Mouse (Mus musculus) spleen, postnatal 36 days (tissue): ENCODE data around the gene Adtrp.

Experiments
- DNase-seq, 2 experiments: peaks; one replicate each; pipeline ENCODE4 v3.0.0; 2022; ENCODE audit warnings: low spot score in 2 of 2, mixed read lengths in 1 of 2

Gene Adtrp

GRCm38 (mm10) chr13:41847516-41848126, at the start of gene Adtrp:
Adtrp (minus strand) TSS chr13:41847684.
- DNase-seq = no peak

DNA sequence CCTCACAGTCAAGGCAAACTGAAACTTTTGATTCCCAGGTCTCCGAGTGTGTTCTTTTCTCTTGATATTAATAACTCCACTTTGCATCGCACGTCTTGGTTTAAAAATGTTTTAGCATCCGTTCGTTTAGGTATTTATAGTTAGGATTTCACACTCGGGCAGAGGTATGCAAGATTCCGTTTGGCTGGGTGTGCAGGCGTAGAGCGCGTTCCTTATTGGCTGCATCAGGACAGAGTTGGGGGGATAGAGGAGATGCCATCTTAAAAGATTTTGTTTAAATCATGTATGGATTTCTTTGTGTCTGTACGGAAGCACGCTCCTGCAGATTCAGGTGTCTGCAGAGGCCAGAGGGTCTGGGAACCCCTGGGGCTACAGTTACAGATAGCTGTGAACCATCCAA, 44.5 kb upstream of the Adtrp start:
- DNase-seq = no peak

- DNase-seq = no peak
Measured at GRCm38 (mm10) chr13:41890618-41891017, 43.1 kb upstream of the Adtrp start.

DNA sequence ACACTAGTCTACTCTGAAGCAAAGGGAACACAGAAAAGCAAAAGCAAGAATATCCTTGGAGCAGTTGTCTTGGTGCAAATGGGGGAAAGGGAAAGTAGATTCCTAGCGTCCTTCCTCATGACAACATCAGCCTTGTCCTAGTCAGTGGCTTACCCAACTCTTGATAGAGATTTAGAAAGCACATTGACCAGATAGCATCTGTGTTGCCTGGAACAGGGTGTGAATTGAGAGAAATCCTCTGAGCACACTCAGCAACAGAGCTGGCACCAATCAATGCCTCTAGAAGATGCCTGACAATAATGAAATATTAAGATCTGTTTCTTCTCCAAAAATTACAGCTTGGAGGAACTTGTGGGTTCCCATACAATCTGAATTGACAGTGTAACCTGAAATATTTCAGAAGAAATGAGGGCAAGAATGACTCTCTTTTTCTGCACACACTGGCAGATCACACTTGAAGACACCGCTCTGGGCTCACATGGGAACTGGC, 42.7 kb upstream of the Adtrp start:
- DNase-seq = no peak

GRCm38 (mm10) chr13:41888644-41889043, 41.2 kb upstream of the Adtrp start:
- DNase-seq = no peak

GRCm38 (mm10) chr13:41886120-41886519, 38.6 kb upstream of the Adtrp start:
- DNase-seq = no peak

GRCm38 (mm10) chr13:41883665-41884291, 36.3 kb upstream of the Adtrp start:
- peak; percentile 74 for DNase-seq

- DNase-seq = no peak
Measured at GRCm38 (mm10) chr13:41881201-41881600, 33.7 kb upstream of the Adtrp start.

DNA sequence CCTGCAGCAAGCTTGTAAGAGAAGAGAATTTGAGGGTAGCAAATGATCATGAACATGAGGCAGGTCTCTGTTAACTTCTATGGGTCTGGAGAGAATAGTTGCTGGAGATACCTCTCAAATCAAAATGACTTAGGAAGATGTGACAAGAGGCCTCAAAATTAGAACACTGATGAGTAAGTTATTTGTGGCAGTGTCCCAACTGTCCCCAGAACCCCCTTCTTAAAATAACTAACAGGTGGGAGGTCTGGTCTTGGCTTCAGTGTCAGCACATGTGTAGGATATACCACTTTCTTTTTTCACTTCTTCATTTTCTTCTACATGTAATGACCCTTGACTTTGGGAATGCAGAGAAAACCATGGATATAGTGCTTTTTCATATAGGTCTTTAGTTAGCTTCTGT, 33.0 kb upstream of the Adtrp start:
- no peak for DNase-seq

DNA sequence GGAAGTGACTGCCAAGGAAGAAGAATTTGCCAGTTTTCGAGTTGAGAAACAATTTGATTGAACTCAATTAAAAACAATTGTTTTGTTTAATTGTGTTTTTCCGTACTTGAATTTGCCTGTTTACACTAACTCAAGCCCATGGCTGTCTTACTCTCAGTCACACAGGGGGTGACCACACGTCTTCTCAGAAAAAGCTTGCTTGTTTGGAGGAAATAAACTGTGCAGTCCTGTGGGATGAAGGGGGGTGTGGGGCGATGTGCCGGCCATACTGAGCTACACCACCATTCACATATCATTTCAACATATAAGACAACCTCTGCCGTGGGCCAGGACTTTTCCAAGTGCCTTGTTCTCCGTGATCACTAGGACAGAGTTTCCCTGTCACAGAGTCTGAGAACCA, 25.2 kb upstream of the Adtrp start:
- no peak for DNase-seq

DNA sequence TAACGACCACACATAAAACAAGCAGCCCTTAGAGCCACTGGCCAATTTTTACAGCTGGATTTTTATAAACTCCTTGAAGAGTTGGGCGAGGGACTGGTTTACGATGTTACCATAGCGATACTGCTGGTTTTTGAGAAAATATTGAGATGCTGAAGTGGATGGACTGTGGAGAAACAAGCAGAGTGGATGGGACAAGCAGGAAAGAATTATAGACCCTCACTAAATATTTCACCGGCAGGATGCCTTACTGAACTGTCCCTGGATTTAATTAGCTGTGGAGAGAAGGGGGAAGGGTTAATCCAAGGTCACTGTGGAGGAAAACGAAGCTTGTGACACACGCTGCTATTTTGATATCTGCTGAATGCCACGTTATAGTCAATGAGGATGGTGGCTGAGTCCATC, 24.7 kb upstream of the Adtrp start:
- no peak for DNase-seq

- DNase-seq = no peak
Measured at GRCm38 (mm10) chr13:41867533-41867932, 20.0 kb upstream of the Adtrp start.

DNA sequence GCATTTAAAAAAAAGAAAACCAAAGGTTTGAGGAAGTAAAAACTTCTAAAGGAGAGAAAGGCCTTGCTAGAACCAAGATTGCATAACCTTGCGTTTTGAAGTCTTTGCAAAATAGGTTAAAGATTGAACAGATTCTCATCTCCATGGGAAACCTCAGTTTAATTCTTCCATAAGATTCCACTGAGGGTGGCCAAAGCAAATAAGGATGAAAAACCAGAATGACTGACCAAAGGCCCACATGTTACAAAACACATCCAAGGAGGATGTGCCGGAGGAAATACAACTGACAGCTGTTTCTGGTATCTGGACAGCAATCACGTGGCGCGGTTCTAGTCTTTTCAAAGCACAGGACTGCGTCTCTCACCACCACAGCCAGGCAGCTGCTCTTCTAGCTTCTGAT, 18.1 kb upstream of the Adtrp start:
- DNase-seq = peak in 1 of 2 experiments; percentile 5

- no peak for DNase-seq
Measured at GRCm38 (mm10) chr13:41865071-41865470, 17.6 kb upstream of the Adtrp start.

DNA sequence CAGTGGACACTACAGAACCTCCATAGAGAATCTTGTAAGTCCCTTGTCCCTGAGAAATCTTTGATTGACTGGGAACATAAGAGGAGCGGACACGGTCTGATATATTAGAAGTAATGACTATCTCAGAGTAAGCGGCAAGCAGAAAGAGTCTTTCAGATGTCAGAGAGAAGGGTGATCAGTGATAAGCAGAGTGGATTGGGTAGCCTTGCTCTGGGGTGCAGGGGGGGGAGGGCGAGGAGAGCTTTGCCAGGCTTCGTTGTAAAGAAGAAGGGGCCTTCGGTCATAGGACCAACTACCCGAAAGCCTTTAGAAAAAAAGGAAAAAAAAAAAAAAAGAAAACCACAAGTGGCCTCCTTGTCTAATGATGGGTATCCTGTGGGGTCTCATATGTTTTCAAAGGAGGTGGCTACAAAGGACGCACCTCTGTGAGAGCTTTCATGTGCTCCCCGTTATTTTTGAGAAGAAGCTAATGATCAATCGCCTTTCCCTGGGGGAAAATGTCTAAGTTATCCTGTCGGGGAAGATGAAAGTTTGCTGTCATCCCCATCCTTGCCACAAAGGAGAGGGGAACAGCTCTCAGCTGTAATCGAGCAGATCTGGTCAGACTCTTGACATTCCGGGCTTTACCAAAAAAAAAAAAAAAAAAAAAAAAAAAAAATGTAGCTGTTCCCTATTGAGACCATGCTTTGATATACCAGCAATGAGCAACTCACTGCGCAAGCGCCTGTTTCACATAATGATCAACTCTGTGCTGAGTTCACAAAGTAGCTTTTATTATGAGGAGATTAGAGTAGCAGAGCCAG, 13.3 kb upstream of the Adtrp start:
- DNase-seq = no peak

DNA sequence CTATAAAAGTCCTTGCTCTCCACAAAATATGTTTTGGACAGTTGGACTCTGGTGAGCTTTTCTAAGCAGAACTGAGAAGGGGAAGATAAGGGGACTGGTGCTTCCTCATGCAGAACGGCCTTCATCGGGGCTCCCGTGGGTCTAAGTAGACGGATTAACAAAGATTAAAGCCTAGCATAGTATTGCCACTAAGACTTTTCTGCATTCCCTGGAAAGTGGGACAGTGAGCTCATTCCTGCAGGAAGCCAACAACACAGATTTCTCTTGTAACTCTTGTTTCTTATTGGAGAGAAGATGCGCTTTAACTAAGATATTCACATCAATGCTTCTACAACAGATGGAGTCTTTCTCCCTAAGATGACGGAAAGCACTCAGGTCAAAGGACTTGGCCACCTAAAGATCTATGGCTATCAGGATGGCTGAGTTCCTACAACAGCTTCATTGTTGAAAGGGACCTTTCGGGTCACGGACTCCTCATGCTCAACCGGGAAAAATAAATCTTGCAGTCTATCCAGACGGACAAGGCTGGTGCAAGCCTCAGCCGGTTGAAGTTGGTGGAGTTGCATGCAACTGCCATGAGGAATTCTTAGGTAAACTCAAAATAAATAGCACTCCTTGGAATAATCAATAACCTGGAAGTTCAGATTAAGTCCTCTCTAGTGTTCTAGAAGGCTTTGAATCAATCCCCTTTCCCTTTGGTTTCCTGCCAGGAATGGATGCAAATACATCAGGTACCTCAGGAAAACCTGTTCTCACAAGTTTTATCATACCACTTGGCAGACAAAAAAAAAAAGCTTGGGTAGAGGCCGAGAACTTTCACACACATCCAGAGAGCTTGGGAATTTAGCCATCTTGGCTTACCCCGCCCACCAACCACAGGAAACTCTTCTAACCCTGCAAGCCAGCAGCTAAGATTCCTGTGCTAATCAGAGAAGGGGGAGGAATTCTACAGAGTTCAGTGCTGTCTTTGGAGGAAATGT, 8.0 kb upstream of the Adtrp start:
- peak; percentile 36 to 47 for DNase-seq

- DNase-seq = no peak
Measured at GRCm38 (mm10) chr13:41850727-41851378, 3.4 kb upstream of the Adtrp start.

DNA sequence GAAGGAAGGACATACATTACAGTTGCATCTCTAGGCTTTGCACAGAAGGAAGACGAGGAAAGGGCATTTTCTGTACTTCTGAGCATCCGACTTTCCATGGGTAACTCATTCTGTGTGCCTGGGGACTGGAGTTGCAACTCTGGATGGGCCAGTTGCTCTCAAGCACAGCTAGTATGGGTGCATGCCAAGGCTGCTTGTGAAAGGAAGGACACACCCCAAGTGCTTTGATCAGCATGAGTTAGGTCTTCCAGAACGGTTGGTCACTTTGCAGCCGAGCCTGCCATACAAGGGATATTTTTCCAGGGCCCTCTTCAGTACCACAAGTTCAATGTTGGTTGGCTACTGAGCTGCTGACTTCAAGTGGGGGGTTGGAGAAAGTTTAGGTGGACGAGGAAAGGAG, 968 bp downstream of the Adtrp start:
- DNase-seq = no peak

GRCm38 (mm10) chr13:41845013-41845412, 2.5 kb downstream of the Adtrp start:
- no peak for DNase-seq

GRCm38 (mm10) chr13:41844071-41844470, 3.4 kb downstream of the Adtrp start:
- no peak for DNase-seq

GRCm38 (mm10) chr13:41833614-41834139, 13.8 kb downstream of the Adtrp start:
- DNase-seq = no peak
